Mouse (Mus musculus) heart, postnatal 0 days (tissue): ENCODE data around the gene Kdm4b. TPM values are rescaled to one million over a fixed set of nuclear protein-coding genes. Genes with fewer than 3 reads are reported as not detected.
A peak's percentile ranks its signal among the peaks of the same experiment; 100 is the strongest.

Experiments
- ATAC-seq: fragments of 200-750 bp; cut with Nextera tagmentation; 2 replicates; pipeline ENCODE4 v1.8.0; 2017; ENCODE audit warnings: low read depth, moderate number of reproducible peaks, moderate library complexity; ENCODE audit not compliant: insufficient read depth
- DNase-seq: peaks from one replicate; pipeline ENCODE4 v3.0.0-alpha.2; 2016; ENCODE audit warnings: low spot score
- H3K27ac ChIP-seq: fragments of 300-500 bp; sonication (generic); 2 replicates; pipeline ENCODE4 v1.5.1; 2014; ENCODE audit warnings: low read depth, mild to moderate bottlenecking
- H3K27me3 ChIP-seq: fragments of 300-500 bp; sonication (generic); 2 replicates; pipeline ENCODE4 v1.6.1; 2014; ENCODE audit warnings: low read length, mixed read lengths; ENCODE audit not compliant: control insufficient read depth, insufficient read depth
- H3K36me3 ChIP-seq: fragments of 300-500 bp; sonication (generic); replicated peaks from 2 replicates; pipeline ENCODE4 v1.6.1; 2014; ENCODE audit warnings: low read length, mixed read lengths; ENCODE audit not compliant: control insufficient read depth, insufficient read depth
- H3K4me1 ChIP-seq: fragments of 300-500 bp; sonication (generic); 2 replicates; pipeline ENCODE4 v1.6.1; 2014; ENCODE audit warnings: antibody characterized with exemption; ENCODE audit not compliant: control insufficient read depth, insufficient read depth
- H3K4me2 ChIP-seq: fragments of 300-500 bp; sonication (generic); 2 replicates; pipeline ENCODE4 v1.6.1; 2014; ENCODE audit warnings: low read depth, mild to moderate bottlenecking, low read length, moderate library complexity
- H3K4me3 ChIP-seq: fragments of 300-500 bp; sonication (generic); 2 replicates; pipeline ENCODE4 v1.5.1; 2014; ENCODE audit warnings: low read depth, low read length
- H3K9ac ChIP-seq: fragments of 300-500 bp; sonication (generic); replicated peaks from 2 replicates; pipeline ENCODE4 v1.6.1; 2014; ENCODE audit warnings: low read depth, low read length, mixed read lengths
- H3K9me3 ChIP-seq: fragments of 300-500 bp; sonication (generic); replicated peaks from 2 replicates; pipeline ENCODE4 v1.6.1; 2016; ENCODE audit warnings: low read length; ENCODE audit not compliant: control insufficient read depth
- CTCF ChIP-seq: IDR thresholded peaks from 2 replicates; pipeline ENCODE4 v1.5.1; 2016; ENCODE audit warnings: antibody characterized with exemption, control low read depth, low read depth
- EP300 ChIP-seq: IDR thresholded peaks from 2 replicates; pipeline ENCODE4 v1.6.1; 2016; ENCODE audit warnings: antibody characterized with exemption, low read depth
- WGBS: fragments of 180-500 bp; shearing (Covaris S2); extraction: QIAGEN DNeasy Blood & Tissue Kit; methylation state at CpG from one replicate; pipeline ENCODE4 v1.1.7; 2014; 5-methylcytosine and 5-hydroxymethylcytosine counted together
- polyA plus RNA-seq: library from polyadenylated mRNA; unstranded; fragments of >200 nt; fragmentation: Nextera tagmentation; extraction: Ambion mirVana; gene quantifications from 2 replicates; pipeline ENCODE4 v1.2.1, GENCODE M21; 2015
- total RNA-seq: library from RNA; depleted of rRNA; stranded (reverse); fragments of >200 nt; gene quantifications from 2 replicates; pipeline ENCODE4 v1.2.3, GENCODE M21; 2014; ENCODE audit warnings: low replicate concordance

Kdm4b gene
- total and polyA plus RNA-seq, 2 experiments from 2014 or later, result 17.7 to 61.8 TPM

- Histone ChIP-seq H3K9me3 (no peaks in the 10 kb centered on the region), H3K27me3 (no peaks in the 10 kb centered on the region), H3K36me3 (peaks cover 48% of the 10 kb centered on the region), H3K4me1 (peaks cover 8% of the 10 kb centered on the region; the same call in 1 of the 2 replicates), H3K4me3 (no peak overlapping the region), H3K27ac (no peak overlapping the region), H3K4me2 (no peak overlapping the region), H3K9ac (no peak overlapping the region)
- no peak for ATAC-seq
- TF ChIP-seq EP300 (no peak), CTCF (no peak)
- DNase-seq, result no peak
- WGBS, result 74% methylated on average over 3 of the region's 3 CpGs
Observed at GRCm38 (mm10) chr17:56370090-56370489, 44.2 kb downstream of the Kdm4b start.

- Histone ChIP-seq H3K27ac (no peak overlapping the region; the same call in 1 of the 2 replicates), H3K27me3 (no peaks in the 10 kb centered on the region), H3K4me3 (no peak overlapping the region), H3K36me3 (peaks cover 52% of the 10 kb centered on the region), H3K9ac (no peak overlapping the region), H3K4me1 (peaks cover under 1% of the 10 kb centered on the region; the same call in 1 of the 2 replicates), H3K9me3 (no peaks in the 10 kb centered on the region), H3K4me2 (no peak overlapping the region)
- no peak for DNase-seq
- no peak for ATAC-seq
- no peak for TF ChIP-seq EP300
- no peak for TF ChIP-seq CTCF
- 75% methylated on average over 15 of the region's 15 CpGs for WGBS
Observed at GRCm38 (mm10) chr17:56371029-56371660, 45.3 kb downstream of the Kdm4b start.

- DNase-seq (no peak), ATAC-seq (no peak)
- Histone ChIP-seq H3K4me3 (no peak overlapping the region), H3K9ac (no peak overlapping the region), H3K4me1 (no peaks in the 10 kb centered on the region), H3K36me3 (peaks cover 58% of the 10 kb centered on the region), H3K9me3 (no peaks in the 10 kb centered on the region), H3K4me2 (no peak overlapping the region), H3K27me3 (no peaks in the 10 kb centered on the region), H3K27ac (no peak overlapping the region)
- TF ChIP-seq CTCF, result peak; percentile 2; the same call in 1 of the 2 replicates
- no peak for TF ChIP-seq EP300
- 70% methylated on average over 4 of the region's 4 CpGs for WGBS
Observed at GRCm38 (mm10) chr17:56372109-56372508, 46.2 kb downstream of the Kdm4b start.

DNA sequence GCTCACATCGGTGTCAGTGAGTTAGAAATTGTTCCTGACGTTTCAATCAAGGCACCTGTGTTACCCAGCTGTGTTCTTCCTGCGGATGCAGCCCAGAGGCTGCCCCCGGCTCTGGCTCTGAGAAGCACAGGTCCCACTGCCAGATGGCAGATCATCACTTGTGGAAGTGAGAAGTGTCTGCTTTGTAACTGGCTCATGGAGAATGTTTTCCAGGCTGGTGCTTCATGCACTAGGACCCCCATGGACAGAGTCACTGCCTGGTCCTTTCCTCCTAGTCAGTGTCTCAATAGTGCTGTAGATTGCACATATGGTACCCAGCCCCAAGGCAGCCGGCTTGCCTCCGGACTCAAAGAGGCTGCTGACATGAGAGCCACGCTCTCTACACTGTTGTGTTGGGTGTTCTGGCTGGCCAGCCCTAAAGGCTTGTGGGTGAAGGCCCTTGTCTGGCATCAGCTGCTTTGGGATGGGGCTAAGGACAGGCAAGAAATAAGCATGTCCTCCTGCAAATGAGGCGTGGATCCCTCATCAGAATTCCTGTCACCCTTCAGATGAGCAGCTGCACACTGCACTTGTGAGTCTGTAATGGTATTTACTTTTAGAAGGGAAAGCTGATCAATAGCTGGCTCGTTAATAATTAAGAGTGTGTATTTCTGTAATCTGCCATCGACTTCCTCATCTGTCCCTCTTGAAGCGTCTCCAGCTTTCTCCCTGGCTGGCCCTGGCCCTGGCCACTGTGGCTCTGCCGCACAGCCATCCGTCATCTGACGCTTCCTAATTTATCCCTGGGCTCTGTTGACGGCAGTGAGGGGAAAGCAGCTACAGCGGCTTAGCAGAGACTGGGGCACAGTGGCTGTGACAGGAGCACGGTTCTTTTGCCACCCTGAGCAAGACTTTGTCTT is 47.5 kb downstream of the Kdm4b start:
- DNase-seq (no peak), ATAC-seq (no peak)
- Histone ChIP-seq H3K4me3 (no peak overlapping the region), H3K9ac (no peak overlapping the region), H3K4me2 (no peak overlapping the region), H3K9me3 (no peaks in the 10 kb centered on the region), H3K4me1 (no peaks in the 10 kb centered on the region), H3K36me3 (peaks cover 62% of the 10 kb centered on the region), H3K27ac (no peak overlapping the region), H3K27me3 (no peaks in the 10 kb centered on the region)
- TF ChIP-seq EP300 (no peak), CTCF (no peak)
- WGBS, result 59% methylated on average over 17 of the region's 17 CpGs

- H3K4me3 ChIP-seq, result no peak overlapping the region
- no peak overlapping the region for H3K4me2 ChIP-seq
- peaks cover 62% of the 10 kb centered on the region for H3K36me3 ChIP-seq
- WGBS, result 64% methylated on average over 1 of the region's 1 CpGs
- ATAC-seq (0 out of 2 replicates have a peak, but pooled peaks have one; percentile 4), DNase-seq (no peak)
- no peaks in the 10 kb centered on the region for H3K27me3 ChIP-seq
- no peaks in the 10 kb centered on the region for H3K4me1 ChIP-seq
- no peak overlapping the region for H3K9ac ChIP-seq
- H3K27ac ChIP-seq, result no peak overlapping the region
- TF ChIP-seq EP300, result no peak
- no peak for TF ChIP-seq CTCF
- H3K9me3 ChIP-seq, result no peaks in the 10 kb centered on the region
Observed at GRCm38 (mm10) chr17:56374851-56375250, 49.0 kb downstream of the Kdm4b start.
